Mouse (Mus musculus): ENCODE measurements around the gene Phf19. TPM values are rescaled to one million over a fixed set of nuclear protein-coding genes. Genes with fewer than 3 reads are reported as not detected.
A peak's percentile ranks its signal among the peaks of the same experiment; 100 is the strongest.

The Phf19 gene
- polyA plus RNA-seq, 1 experiment from 2014 or later = 2.6 TPM

DNA sequence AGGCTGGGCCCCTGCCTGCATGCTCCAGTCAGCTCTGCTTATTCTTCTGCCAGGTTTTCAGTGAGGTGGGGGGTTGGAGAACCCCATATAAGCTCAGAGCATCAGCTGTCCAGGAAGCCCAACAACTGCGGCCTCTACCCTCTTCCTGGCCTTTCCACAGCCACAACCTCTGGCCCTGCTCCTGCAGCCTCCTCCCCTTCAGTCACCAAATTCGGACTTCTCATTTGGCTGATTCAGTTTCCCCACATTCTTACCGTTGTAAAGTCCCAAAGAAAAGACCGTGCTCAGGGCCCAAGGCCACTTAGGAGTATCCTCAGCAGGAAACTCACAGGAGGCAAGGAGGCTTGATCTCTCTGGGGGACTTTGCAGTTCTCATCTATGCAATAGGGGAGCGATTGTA, 43.1 kb upstream of the Phf19 start:
- H3K9me3 ChIP-seq (replicated peaks) = peaks cover 3% of the 10 kb centered on the region; the same call in 1 of the 2 replicates
- H3K27ac ChIP-seq (ENCODE audit: poor library complexity, severe bottlenecking) = no peak overlapping the region
- no peak overlapping the region for H3K4me3 ChIP-seq
- H3K4me1 ChIP-seq (replicated peaks) = peaks cover 8% of the 10 kb centered on the region
- 59% methylated on average over 5 of the region's 5 CpGs for WGBS
- no peaks in the 10 kb centered on the region; the same call in 1 of the 2 replicates for H3K27me3 ChIP-seq (replicated peaks)
- H3K4me2 ChIP-seq = no peak overlapping the region
- no peak for ATAC-seq (ENCODE audit: insufficient number of reproducible peaks, low FRiP score)
- H3K9ac ChIP-seq = no peak overlapping the region
- no peaks in the 10 kb centered on the region for H3K36me3 ChIP-seq

DNA sequence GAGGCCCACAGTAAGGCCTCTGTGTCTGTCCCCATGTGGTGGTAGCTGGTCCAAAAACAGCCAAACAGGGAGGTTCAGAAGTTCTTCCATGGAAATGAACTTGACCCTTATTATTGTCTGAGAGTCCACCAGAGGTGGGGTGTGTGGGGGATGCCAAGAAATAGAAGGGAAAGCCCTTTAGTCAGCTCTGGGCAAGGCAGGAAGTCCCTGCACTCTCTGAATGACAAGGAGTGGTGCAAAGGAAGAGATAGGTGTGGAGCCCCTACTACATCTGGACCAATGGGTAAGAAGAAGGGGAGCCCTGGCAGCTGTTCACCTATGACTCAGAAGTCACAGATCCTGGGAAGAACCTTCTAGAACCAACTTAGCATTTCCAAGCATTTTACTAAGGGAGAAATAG, 40.5 kb upstream of the Phf19 start:
- Histone ChIP-seq H3K9me3 (replicated peaks) (no peaks in the 10 kb centered on the region), H3K27ac (ENCODE audit: poor library complexity, severe bottlenecking) (no peak overlapping the region)
- ATAC-seq (ENCODE audit: insufficient number of reproducible peaks, low FRiP score) = no peak

DNA sequence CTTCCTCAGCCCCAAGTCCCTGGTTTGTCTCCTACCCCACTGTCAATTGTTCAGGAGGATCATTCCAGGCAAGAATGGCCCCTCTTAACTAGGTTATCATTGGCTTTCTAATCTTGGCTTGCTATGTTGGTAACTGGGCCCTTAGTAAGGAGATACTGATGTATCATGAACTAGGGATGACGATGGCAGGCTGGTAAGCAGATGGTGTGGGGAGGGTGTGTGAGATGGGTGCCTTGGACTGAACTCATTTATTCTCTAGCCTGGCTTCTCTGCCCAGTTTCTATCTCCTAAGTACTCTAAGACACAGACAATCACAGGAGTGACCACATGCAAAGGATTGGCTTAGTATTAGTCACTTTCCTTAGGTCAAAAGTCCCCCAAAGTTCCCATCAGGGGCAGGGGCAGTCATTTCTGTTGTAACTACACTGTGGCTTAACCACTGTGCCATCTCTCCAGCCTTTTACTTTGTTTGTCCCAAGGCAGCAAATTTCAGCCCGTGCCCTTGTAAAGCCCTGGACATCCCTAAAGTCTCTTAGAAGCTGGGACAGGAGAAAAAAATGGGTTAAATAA, 39.8 kb upstream of the Phf19 start:
- Histone ChIP-seq H3K9ac (no peak overlapping the region), H3K9me3 (replicated peaks) (no peaks in the 10 kb centered on the region), H3K4me1 (replicated peaks) (no peaks in the 10 kb centered on the region), H3K27me3 (replicated peaks) (no peaks in the 10 kb centered on the region; the same call in 1 of the 2 replicates), H3K27ac (ENCODE audit: poor library complexity, severe bottlenecking) (no peak overlapping the region), H3K4me3 (no peak overlapping the region), H3K36me3 (no peaks in the 10 kb centered on the region), H3K4me2 (no peak overlapping the region)
- ATAC-seq (ENCODE audit: insufficient number of reproducible peaks, low FRiP score) = no peak
- 53% methylated on average over 2 of the region's 2 CpGs for WGBS

More for the DNA sequence above, 40.5 kb upstream of the Phf19 start:
- H3K36me3 ChIP-seq = no peaks in the 10 kb centered on the region
- H3K27me3 ChIP-seq (replicated peaks) = no peaks in the 10 kb centered on the region; the same call in 1 of the 2 replicates
- no peak overlapping the region for H3K9ac ChIP-seq
- no peak overlapping the region for H3K4me3 ChIP-seq
- H3K4me2 ChIP-seq = no peak overlapping the region
- H3K4me1 ChIP-seq (replicated peaks) = no peaks in the 10 kb centered on the region

DNA sequence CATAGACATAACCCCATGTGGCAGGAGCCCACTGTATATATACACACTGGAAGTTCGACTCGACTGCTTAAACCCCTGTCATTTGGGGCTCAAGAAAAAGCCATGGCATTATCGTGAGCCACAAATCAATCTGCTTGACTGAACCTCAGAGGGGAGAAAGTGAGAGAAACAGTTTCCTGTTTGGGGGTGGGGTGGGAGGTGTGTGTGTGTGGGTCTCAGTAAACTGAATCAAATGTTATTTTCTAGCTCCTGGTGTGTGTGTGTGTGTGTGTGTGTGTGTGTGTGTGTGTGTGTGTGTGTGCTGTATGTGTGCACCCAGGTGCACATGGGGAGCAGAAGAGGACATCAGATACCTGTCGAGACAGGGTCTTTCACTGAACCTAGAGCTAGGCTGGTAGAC, 39.2 kb upstream of the Phf19 start:
- H3K4me3 ChIP-seq = no peak overlapping the region

DNA sequence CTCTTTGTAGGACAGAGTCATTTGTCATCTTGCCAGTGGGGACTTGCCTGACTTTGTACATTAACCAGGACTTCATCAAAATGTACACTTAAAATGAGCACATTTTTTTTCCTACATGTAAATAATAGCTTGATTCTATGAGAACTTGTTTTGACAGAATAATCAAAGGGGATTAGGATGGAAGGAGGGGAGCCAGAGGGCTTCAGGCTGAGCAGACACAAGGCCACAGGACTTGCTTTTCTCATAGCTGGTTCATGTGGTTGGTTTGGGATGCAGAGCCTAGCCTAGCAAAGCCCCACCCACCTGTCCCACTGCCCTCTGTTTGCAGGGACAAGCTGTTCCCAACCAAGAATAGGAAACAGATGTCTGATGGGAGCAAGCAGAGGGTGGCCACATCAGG, 37.6 kb upstream of the Phf19 start:
- no peaks in the 10 kb centered on the region for H3K27me3 ChIP-seq (replicated peaks)
- no peaks in the 10 kb centered on the region for H3K4me1 ChIP-seq (replicated peaks)
- H3K9ac ChIP-seq = no peak overlapping the region
- no peak overlapping the region for H3K4me2 ChIP-seq
- H3K36me3 ChIP-seq = no peaks in the 10 kb centered on the region
- H3K27ac ChIP-seq (ENCODE audit: poor library complexity, severe bottlenecking) = no peak overlapping the region
- no peak for ATAC-seq (ENCODE audit: insufficient number of reproducible peaks, low FRiP score)
- H3K4me3 ChIP-seq = no peak overlapping the region
- H3K9me3 ChIP-seq (replicated peaks) = no peaks in the 10 kb centered on the region

More for the DNA sequence above, 39.2 kb upstream of the Phf19 start:
- Histone ChIP-seq H3K27me3 (replicated peaks) (no peaks in the 10 kb centered on the region), H3K4me2 (no peak overlapping the region), H3K9ac (no peak overlapping the region), H3K4me1 (replicated peaks) (no peaks in the 10 kb centered on the region), H3K9me3 (replicated peaks) (no peaks in the 10 kb centered on the region), H3K27ac (ENCODE audit: poor library complexity, severe bottlenecking) (no peak overlapping the region), H3K36me3 (no peaks in the 10 kb centered on the region)
- WGBS = 62% methylated on average over 4 of the region's 4 CpGs
- no peak for ATAC-seq (ENCODE audit: insufficient number of reproducible peaks, low FRiP score)

DNA sequence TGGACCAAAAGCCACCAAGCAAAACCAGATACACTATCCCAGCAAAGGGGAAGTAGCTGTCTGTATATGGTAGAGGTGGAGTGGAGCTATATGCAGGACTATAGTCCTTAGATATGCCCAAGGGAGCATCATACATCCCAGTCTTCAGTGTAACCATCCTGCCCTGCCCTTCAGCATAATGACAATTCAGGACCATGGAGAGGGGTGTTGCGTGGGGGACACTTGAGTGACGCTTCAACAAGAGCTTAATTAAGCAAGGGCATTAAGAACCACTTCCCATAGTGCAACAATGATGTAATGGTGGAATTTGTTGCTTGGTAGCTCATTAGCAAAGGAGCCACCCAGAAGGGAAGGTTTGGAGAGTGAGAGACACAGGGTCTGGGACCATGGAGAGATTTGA, 34.8 kb upstream of the Phf19 start:
- Histone ChIP-seq H3K4me3 (no peak overlapping the region), H3K36me3 (no peaks in the 10 kb centered on the region), H3K4me1 (replicated peaks) (peaks cover 8% of the 10 kb centered on the region), H3K27me3 (replicated peaks) (0 out of 2 replicates have a peak, but pooled peaks cover 1% of the 10 kb centered on the region), H3K9me3 (replicated peaks) (no peaks in the 10 kb centered on the region), H3K4me2 (no peak overlapping the region), H3K27ac (ENCODE audit: poor library complexity, severe bottlenecking) (no peak overlapping the region), H3K9ac (no peak overlapping the region)
- no peak for ATAC-seq (ENCODE audit: insufficient number of reproducible peaks, low FRiP score)
- 18% methylated on average over 2 of the region's 2 CpGs for WGBS

DNA sequence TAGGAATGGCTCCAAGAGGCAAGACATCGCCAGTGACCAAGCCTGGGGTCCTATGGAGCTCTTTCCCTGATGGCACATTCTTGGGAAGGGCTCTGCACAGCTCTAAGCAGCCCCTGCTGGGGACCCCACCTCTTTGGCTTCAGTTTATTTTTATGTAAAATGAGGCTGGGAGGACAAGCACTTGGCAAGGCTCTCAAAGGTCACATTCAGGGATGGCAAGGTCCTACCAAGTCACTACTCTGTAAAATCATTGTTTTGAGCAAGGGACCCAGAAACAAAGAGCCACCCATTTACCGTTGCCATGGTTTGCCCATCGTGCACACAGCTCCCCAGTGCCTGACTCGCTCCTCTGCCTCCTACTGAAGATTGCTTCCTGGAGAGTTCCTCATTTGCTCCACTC, 32.2 kb upstream of the Phf19 start:
- no peak overlapping the region for H3K4me3 ChIP-seq
- no peak for ATAC-seq (ENCODE audit: insufficient number of reproducible peaks, low FRiP score)
- 64% methylated on average over 4 of the region's 4 CpGs for WGBS
- peaks cover 14% of the 10 kb centered on the region for H3K4me1 ChIP-seq (replicated peaks)
- H3K9me3 ChIP-seq (replicated peaks) = no peaks in the 10 kb centered on the region
- no peak overlapping the region for H3K4me2 ChIP-seq
- no peak overlapping the region for H3K27ac ChIP-seq (ENCODE audit: poor library complexity, severe bottlenecking)
- H3K27me3 ChIP-seq (replicated peaks) = peaks cover 16% of the 10 kb centered on the region
- H3K36me3 ChIP-seq = no peaks in the 10 kb centered on the region
- no peak overlapping the region for H3K9ac ChIP-seq

DNA sequence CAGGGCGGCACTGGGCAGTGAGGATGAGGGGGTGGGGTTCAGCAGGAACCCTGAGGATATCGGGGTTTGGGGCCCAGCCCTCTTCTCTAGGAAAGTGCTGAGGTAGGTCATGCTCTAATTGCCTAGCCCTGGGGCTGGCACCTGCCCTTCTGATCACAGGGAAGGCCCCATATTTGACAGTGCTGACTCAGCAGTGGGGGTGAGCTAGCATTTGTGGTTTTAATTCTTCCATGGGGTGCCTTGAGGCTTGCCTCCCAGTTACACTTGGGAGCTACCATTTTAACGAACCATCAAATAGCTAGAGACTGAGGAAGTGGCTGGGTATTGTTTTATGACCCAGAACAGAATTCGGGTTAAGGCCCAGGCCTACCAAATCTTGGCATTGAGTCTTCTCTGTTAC, 31.8 kb upstream of the Phf19 start:
- no peak overlapping the region for H3K27ac ChIP-seq (ENCODE audit: poor library complexity, severe bottlenecking)
- ATAC-seq (ENCODE audit: insufficient number of reproducible peaks, low FRiP score) = no peak
- H3K9ac ChIP-seq = no peak overlapping the region

DNA sequence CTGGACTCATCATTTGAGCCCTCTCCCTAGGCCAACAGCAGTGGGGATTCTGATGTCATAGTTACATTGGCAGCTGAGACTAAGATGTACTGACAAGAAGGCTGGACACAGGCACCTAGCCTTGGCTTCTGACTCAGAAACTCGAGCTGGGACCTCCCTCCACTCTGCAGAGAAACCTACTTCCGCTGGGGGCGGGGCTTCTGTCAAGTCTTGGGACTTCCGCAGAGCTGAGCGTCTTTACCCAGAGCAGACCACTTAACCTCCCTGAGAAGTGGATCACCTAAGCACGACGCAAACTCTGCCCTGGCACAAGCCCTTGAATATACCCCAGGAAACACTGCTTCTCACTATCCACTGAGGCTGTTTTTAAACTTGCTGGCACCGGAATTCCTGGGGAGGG, 30.9 kb upstream of the Phf19 start:
- Histone ChIP-seq H3K36me3 (no peaks in the 10 kb centered on the region), H3K27me3 (replicated peaks) (peaks cover 18% of the 10 kb centered on the region), H3K4me2 (peak overlapping the region; percentile 60), H3K4me1 (replicated peaks) (peaks cover 14% of the 10 kb centered on the region), H3K9me3 (replicated peaks) (no peaks in the 10 kb centered on the region), H3K9ac (0 out of 2 replicates have a peak overlapping the region, but pooled peaks have one; percentile 2), H3K27ac (ENCODE audit: poor library complexity, severe bottlenecking) (no peak overlapping the region), H3K4me3 (peak overlapping the region; percentile 13; the same call in 1 of the 2 replicates)
- ATAC-seq (ENCODE audit: insufficient number of reproducible peaks, low FRiP score) = 0 out of 2 replicates have a peak, but pooled peaks have one; percentile 40
- 5% methylated on average over 8 of the region's 8 CpGs for WGBS

More for the DNA sequence above, 31.8 kb upstream of the Phf19 start:
- H3K27me3 ChIP-seq (replicated peaks) = peaks cover 18% of the 10 kb centered on the region
- H3K36me3 ChIP-seq = no peaks in the 10 kb centered on the region
- H3K4me1 ChIP-seq (replicated peaks) = peaks cover 14% of the 10 kb centered on the region
- no peak overlapping the region for H3K4me2 ChIP-seq
- WGBS = 82% methylated on average over 4 of the region's 4 CpGs
- H3K4me3 ChIP-seq = no peak overlapping the region
- H3K9me3 ChIP-seq (replicated peaks) = no peaks in the 10 kb centered on the region

DNA sequence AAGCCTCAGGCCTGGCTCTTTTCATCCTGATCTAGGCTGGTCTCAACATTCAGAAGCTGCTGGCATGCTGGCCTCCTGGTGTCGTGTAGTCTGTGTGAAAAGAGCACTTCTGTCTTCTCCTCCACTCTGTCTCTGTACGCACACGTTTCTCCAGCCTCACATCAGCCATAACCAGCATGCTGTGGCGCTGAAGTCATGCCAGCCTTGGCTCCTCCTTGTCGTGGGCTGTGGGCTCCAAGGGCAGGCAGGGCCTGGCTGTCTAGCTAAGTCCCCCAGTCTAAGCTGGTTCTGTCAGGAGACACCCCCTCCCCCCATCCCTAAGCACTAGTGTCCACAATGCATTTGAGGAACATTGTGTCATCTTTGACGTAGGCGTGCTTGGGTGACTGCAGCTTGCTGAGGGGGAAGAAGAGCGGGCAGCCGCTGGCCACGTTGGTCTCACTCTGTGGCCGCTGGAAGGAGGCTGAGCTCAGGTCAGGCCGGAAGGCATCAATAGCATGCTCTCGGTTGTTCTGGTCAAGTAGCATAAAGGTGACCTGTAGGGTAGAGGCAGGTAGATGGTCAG, 29.8 kb upstream of the Phf19 start:
- 79% methylated on average over 13 of the region's 13 CpGs for WGBS
- Histone ChIP-seq H3K4me2 (no peak overlapping the region), H3K36me3 (no peaks in the 10 kb centered on the region), H3K27ac (ENCODE audit: poor library complexity, severe bottlenecking) (no peak overlapping the region), H3K9ac (no peak overlapping the region), H3K9me3 (replicated peaks) (no peaks in the 10 kb centered on the region), H3K27me3 (replicated peaks) (peaks cover 18% of the 10 kb centered on the region), H3K4me1 (replicated peaks) (peaks cover 21% of the 10 kb centered on the region), H3K4me3 (no peak overlapping the region)
- ATAC-seq (ENCODE audit: insufficient number of reproducible peaks, low FRiP score) = 0 out of 2 replicates have a peak, but pooled peaks have one; percentile 14

DNA sequence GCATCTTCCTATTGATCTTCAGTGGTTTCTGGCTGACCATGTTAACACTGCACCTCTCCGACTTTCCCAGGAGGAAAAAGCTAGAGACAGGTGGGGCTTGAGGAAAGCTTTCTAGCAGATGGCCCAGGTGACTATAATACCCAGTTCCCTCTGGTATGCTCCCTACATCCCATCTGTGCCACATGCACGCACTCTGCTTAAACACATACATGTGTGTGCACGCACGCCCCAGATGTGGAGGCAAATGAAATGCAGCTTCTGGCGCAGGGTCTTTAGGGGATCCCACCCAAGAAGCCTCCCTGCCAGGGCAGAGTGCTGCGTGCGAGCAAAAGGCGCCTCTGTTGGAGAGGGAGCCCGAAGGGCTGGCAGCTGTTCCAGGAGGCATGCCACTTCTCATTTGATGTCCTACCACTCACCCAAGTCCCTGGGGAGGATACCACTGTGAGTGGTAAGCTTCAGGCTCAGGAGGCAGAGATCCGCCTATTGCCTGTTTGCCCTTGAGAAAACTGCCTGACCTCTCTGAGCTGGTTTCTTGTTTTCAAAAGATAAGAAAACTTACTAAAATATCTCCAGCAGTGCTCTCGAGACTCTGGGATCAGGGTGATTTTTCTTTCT, 27.3 kb upstream of the Phf19 start:
- H3K4me3 ChIP-seq = no peak overlapping the region
- no peaks in the 10 kb centered on the region for H3K9me3 ChIP-seq (replicated peaks)
- no peaks in the 10 kb centered on the region for H3K36me3 ChIP-seq
- no peak overlapping the region for H3K27ac ChIP-seq (ENCODE audit: poor library complexity, severe bottlenecking)
- H3K4me1 ChIP-seq (replicated peaks) = peaks cover 28% of the 10 kb centered on the region
- no peak overlapping the region for H3K9ac ChIP-seq
- WGBS = 56% methylated on average over 11 of the region's 11 CpGs
- H3K27me3 ChIP-seq (replicated peaks) = peaks cover 23% of the 10 kb centered on the region
- no peak overlapping the region for H3K4me2 ChIP-seq
- no peak for ATAC-seq (ENCODE audit: insufficient number of reproducible peaks, low FRiP score)
